Mouse (Mus musculus): ENCODE data around the gene Vps39.

GRCm38 (mm10) chr2:120284094-120284493 is 68.8 kb downstream of the Vps39 start:
- TF ChIP-seq EP300 (IDR thresholded peaks at IDR 0.05; ENCODE audit: insufficient read depth, low read depth, low read length) (no peak), CTCF (IDR thresholded peaks at IDR 0.05) (no peak)

Measured in heart, adult 2 months (tissue).